Mouse (Mus musculus): ENCODE results near the gene Prkcb.

Gene Prkcb

GRCm38 (mm10) chr7:122584421-122585151, 296.0 kb downstream of the Prkcb start:
- no peak for DNase-seq (ENCODE audit: low read depth, low spot score)

GRCm38 (mm10) chr7:122595897-122596296, 307.3 kb downstream of the Prkcb start:
- DNase-seq (ENCODE audit: low read depth, low spot score), result no peak

GRCm38 (mm10) chr7:122596596-122597170, 308.1 kb downstream of the Prkcb start:
- DNase-seq (ENCODE audit: low read depth, low spot score), result no peak

- DNase-seq (ENCODE audit: low read depth, low spot score), result no peak
Measured at GRCm38 (mm10) chr7:122597313-122597712, 308.8 kb downstream of the Prkcb start.

- no peak for DNase-seq (ENCODE audit: low read depth, low spot score)
Measured at GRCm38 (mm10) chr7:122600856-122601255, 312.3 kb downstream of the Prkcb start.

- DNase-seq (ENCODE audit: low read depth, low spot score), result no peak
Measured at GRCm38 (mm10) chr7:122605066-122605465, 316.5 kb downstream of the Prkcb start.

- no peak for DNase-seq (ENCODE audit: low read depth, low spot score)
Measured at GRCm38 (mm10) chr7:122609420-122609819, 320.9 kb downstream of the Prkcb start.

GRCm38 (mm10) chr7:122610161-122610560, 321.6 kb downstream of the Prkcb start:
- DNase-seq (ENCODE audit: low read depth, low spot score), result no peak

GRCm38 (mm10) chr7:122613876-122614275, 325.3 kb downstream of the Prkcb start:
- DNase-seq (ENCODE audit: low read depth, low spot score), result no peak

- no peak for DNase-seq (ENCODE audit: low read depth, low spot score)
Measured at GRCm38 (mm10) chr7:122622125-122622774, 333.7 kb downstream of the Prkcb start.

- no peak for DNase-seq (ENCODE audit: low read depth, low spot score)
Measured at GRCm38 (mm10) chr7:122623753-122624152, 335.2 kb downstream of the Prkcb start.

GRCm38 (mm10) chr7:122628050-122628449, 339.5 kb downstream of the Prkcb start:
- no peak for DNase-seq (ENCODE audit: low read depth, low spot score)

GRCm38 (mm10) chr7:122630386-122630785, 341.8 kb downstream of the Prkcb start:
- no peak for DNase-seq (ENCODE audit: low read depth, low spot score)

GRCm38 (mm10) chr7:122631151-122631550, 342.6 kb downstream of the Prkcb start:
- no peak for DNase-seq (ENCODE audit: low read depth, low spot score)

- no peak for DNase-seq (ENCODE audit: low read depth, low spot score)
Measured at GRCm38 (mm10) chr7:122632946-122633345, 344.4 kb downstream of the Prkcb start.

GRCm38 (mm10) chr7:122633463-122633862, 344.9 kb downstream of the Prkcb start:
- DNase-seq (ENCODE audit: low read depth, low spot score), result no peak

GRCm38 (mm10) chr7:122643676-122644075, 355.1 kb downstream of the Prkcb start:
- DNase-seq (ENCODE audit: low read depth, low spot score), result no peak

GRCm38 (mm10) chr7:122649306-122649705, 360.8 kb downstream of the Prkcb start:
- DNase-seq (ENCODE audit: low read depth, low spot score), result no peak

- no peak for DNase-seq (ENCODE audit: low read depth, low spot score)
Measured at GRCm38 (mm10) chr7:122652523-122652922, 364.0 kb downstream of the Prkcb start.

- no peak for DNase-seq (ENCODE audit: low read depth, low spot score)
Measured at GRCm38 (mm10) chr7:122656671-122657070, 368.1 kb downstream of the Prkcb start.

GRCm38 (mm10) chr7:122657423-122658126, 369.0 kb downstream of the Prkcb start:
- DNase-seq (ENCODE audit: low read depth, low spot score), result no peak
